Mouse (Mus musculus) bone marrow, adult 2 months (tissue): ENCODE data around the gene Kpnb1. TPM values are rescaled to one million over a fixed set of nuclear protein-coding genes. Genes with fewer than 3 reads are reported as not detected.
"Not testable (repeated sequence)": the region's sequence is repeated elsewhere in the genome, so short reads cannot be mapped to it uniquely, and the experiment has no call there.

ENCODE experiments used
- H3K27ac ChIP-seq: fragments of 200-500 bp; 2 replicates; pipeline ENCODE4 v1.5.1; 2012; ENCODE audit warnings: low read depth, mild to moderate bottlenecking, control low read depth, inconsistent platforms, low read length; ENCODE audit not compliant: control insufficient read depth, poor library complexity, insufficient read depth
- H3K4me1 ChIP-seq: fragments of 200-500 bp; 2 replicates; pipeline ENCODE4 v1.6.1; 2011; ENCODE audit warnings: low read length; ENCODE audit not compliant: control insufficient read depth, insufficient read depth
- H3K4me3 ChIP-seq: fragments of 200-500 bp; replicated peaks from 2 replicates; pipeline ENCODE3; 2011; ENCODE audit warnings: mild to moderate bottlenecking, low read depth, low read length, control low read depth; ENCODE audit not compliant: control insufficient read depth
- CTCF ChIP-seq: fragments of 200-500 bp; IDR thresholded peaks from 2 replicates; pipeline ENCODE4 v1.5.1; 2011; ENCODE audit warnings: low read length, control low read depth; ENCODE audit not compliant: control insufficient read depth, insufficient read depth
- POLR2A ChIP-seq: fragments of 200-500 bp; IDR thresholded peaks from 2 replicates; pipeline ENCODE4 v1.6.1; 2011; ENCODE audit warnings: low read depth, mild to moderate bottlenecking, control low read depth, low read length, borderline replicate concordance; ENCODE audit not compliant: control insufficient read depth
- WGBS: fragments of 180-500 bp; shearing (Covaris S2); methylation state at CpG from one replicate; pipeline ENCODE4 v1.1.7; 2018; 5-methylcytosine and 5-hydroxymethylcytosine counted together
- polyA plus RNA-seq: library from polyadenylated mRNA; stranded (reverse); fragments of >200 nt; gene quantifications from 2 replicates; pipeline ENCODE4 v1.2.4, GENCODE M21; 2011; ENCODE audit warnings: low replicate concordance; ENCODE audit not compliant: missing spikeins, insufficient read depth, insufficient read length

The Kpnb1 gene
- polyA plus RNA-seq, 1 experiment = 67.4 TPM

DNA sequence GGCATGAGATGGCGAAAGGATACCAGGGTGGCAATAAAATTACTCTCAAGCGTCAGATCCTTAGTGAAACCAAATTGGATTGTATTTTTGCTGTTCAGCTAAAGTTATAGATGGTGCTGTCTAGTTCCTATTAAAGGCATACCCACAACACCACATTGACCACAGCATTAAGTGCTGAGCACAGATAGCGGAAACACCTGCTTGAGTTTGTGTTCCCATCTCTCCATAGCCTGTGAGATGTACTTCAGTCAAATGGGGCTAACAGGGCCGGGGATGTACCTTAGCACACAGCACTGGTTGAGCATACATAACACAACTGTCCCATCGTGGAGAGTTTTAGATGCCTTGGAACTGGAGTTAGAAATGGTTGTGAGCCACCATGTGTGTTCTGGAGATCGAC, 3.3 kb upstream of the Kpnb1 start:
- WGBS = 37% methylated on average over 6 of the region's 6 CpGs
- Histone ChIP-seq H3K4me3 (no peak overlapping the region), H3K27ac (no peak overlapping the region), H3K4me1 (no peaks in the 10 kb centered on the region; the same call in 1 of the 2 replicates)
- TF ChIP-seq CTCF (no peak), POLR2A (no peak)

DNA sequence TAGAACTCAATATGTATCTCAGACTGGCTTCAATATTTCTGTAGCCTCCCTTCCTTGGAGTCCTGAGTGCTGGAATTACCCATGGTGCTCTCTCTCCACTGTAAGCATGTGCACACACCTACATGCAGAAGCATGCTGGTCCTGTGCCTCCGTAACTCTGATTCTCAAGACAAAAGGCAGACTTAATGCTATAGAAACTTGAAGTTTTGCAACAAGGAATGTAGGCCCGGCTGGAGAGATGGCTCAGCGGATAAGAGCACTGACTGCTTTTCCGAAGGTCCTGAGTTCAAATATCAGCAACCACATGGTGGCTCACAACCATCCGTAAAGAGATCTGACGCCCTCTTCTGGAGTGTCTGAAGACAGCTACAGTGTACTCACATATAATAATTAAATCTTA, 2.0 kb upstream of the Kpnb1 start:
- WGBS = 70% methylated on average over 6 of the region's 6 CpGs
- not testable (repeated sequence) for H3K4me3 ChIP-seq, H3K27ac ChIP-seq, H3K4me1 ChIP-seq

DNA sequence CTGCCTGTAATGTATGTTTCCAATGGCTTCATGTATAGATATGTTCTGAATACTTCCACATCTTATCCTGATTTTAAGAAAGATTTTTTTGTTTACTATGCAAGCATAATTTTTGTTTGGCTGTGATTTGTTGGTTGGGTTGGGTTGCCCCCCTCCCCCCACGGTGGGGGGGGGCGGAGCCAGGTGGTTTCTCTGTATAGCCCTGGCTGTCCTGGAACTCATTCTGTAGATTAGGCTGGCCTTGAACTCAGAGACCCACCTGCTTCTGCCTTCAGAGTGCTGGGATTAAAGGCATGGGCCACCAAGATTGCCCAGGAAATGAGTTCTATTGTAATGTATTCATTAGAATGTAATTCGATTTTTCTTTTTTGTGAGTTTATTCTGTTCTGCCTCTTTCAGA, 1.6 kb upstream of the Kpnb1 start:
- WGBS = 24% methylated on average over 3 of the region's 3 CpGs
- H3K4me3 ChIP-seq = no peak overlapping the region
- H3K27ac ChIP-seq = no peak overlapping the region
- TF ChIP-seq CTCF (no peak), POLR2A (no peak)
- no peaks in the 10 kb centered on the region; the same call in 1 of the 2 replicates for H3K4me1 ChIP-seq

GRCm38 (mm10) chr11:97188643-97188955, 918 bp upstream of the Kpnb1 start:
- Histone ChIP-seq H3K27ac (peak overlapping the region; percentile 99), H3K4me3 (peak overlapping the region; percentile 73), H3K4me1 (no peaks in the 10 kb centered on the region; the same call in 1 of the 2 replicates)
- WGBS = under 1% methylated on average over 15 of the region's 15 CpGs
- no peak for TF ChIP-seq CTCF
- TF ChIP-seq POLR2A = no peak

DNA sequence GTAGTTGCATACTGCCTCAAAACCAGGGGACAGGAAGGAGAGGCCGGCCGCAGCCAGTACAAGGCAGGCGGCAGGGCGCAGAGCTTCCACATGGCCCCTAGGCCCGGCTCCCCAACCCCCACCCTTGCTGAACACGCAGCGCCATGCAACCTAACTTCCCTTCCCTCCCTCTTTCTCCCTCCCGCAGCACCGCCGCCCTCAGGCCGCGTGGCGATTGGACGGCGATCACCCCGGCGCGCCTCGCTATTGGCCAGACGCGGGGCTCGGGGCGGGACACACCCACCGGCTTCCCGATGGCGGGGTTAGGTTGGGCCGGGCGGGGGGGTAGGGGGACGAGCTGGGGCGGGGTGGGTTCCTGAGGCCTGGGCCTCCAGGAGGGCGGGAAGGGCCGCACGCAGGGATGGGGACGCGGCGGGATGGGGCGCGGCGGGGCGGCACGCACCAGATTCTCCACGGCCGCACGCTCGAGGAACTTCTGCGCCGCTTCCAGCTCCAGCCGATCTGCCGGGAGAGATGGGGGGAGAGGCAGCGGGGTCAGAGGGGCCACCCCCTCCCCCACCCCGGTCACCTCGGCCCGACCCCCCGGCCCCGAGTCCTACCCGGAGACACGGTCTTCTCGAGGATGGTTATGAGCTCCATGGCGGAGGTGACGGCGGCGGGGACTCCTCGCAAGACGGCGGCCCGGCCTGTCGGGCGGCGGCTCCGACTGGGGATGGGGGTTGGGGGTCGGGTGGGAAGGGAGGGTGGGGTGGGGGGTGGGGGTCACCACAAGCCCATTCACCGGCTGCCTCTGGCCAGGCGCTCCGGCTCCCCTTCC, 526 bp downstream of the Kpnb1 start:
- Histone ChIP-seq H3K4me3 (peak overlapping the region; percentile 98), H3K27ac (peak overlapping the region; percentile 92), H3K4me1 (no peaks in the 10 kb centered on the region; the same call in 1 of the 2 replicates)
- WGBS = under 1% methylated on average over 73 of the region's 74 CpGs
- TF ChIP-seq CTCF = no peak
- TF ChIP-seq POLR2A = peak; percentile 36; the same call in 1 of the 2 replicates

- no peak overlapping the region for H3K4me3 ChIP-seq
- WGBS = 46% methylated on average over 5 of the region's 5 CpGs
Measured at GRCm38 (mm10) chr11:97185704-97186614, 1.7 kb downstream of the Kpnb1 start.

DNA sequence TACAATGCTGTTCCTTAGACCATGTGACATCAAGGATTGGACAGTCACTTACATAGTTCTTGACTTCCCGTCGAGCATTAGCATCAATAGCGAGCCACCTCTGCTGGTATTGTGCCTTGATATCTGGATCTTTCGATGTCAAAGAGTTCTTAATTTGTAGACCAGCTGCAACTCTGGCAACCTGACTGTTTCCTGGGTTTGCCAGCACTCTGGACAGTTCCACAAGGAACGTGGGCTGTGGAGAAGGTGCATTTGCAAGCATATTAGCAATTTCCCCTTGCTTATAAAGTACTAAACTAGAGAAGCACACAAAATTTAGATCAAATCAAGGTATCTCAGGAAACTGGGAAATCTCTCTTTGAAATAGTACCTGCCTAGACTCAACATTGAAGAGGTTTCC, 2.8 kb downstream of the Kpnb1 start:
- WGBS = 78% methylated on average over 5 of the region's 5 CpGs
- H3K4me1 ChIP-seq = no peaks in the 10 kb centered on the region

More at GRCm38 (mm10) chr11:97185704-97186614, 1.7 kb downstream of the Kpnb1 start:
- Histone ChIP-seq H3K4me1 (no peaks in the 10 kb centered on the region; the same call in 1 of the 2 replicates), H3K27ac (no peak overlapping the region)
- TF ChIP-seq POLR2A = no peak
- no peak for TF ChIP-seq CTCF

DNA sequence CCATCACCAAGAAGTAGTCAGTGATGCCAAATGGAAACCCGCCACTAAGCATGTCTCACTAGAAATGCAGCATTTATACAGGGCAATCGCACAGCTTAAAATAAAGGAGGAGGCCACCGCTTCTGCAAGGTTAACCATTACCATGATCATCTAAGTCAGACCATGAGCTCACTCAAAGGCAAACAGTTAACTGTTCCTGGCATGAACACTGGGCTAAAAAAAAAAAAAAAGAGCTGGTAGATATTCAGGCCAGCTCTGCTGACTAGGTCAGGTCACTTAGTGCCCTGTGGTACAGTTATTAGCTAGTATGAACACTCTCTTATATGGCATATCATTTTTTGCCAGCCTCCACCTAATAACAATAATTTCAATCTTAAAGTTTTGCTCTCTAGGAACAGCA, 5.2 kb downstream of the Kpnb1 start:
- no peaks in the 10 kb centered on the region for H3K4me1 ChIP-seq
- no peak overlapping the region for H3K4me3 ChIP-seq

More for the DNA sequence above, 2.8 kb downstream of the Kpnb1 start:
- no peak for TF ChIP-seq CTCF
- no peak for TF ChIP-seq POLR2A
- no peak overlapping the region for H3K27ac ChIP-seq
- no peak overlapping the region for H3K4me3 ChIP-seq

More for the DNA sequence above, 5.2 kb downstream of the Kpnb1 start:
- 94% methylated on average over 3 of the region's 3 CpGs for WGBS
- H3K27ac ChIP-seq = no peak overlapping the region
- TF ChIP-seq POLR2A (no peak), CTCF (no peak)
